Mouse (Mus musculus) midbrain, embryonic 16.5 days (tissue): ENCODE results near the gene Dgat2. TPM values are rescaled to one million over a fixed set of nuclear protein-coding genes. Genes with fewer than 3 reads are reported as not detected.

Source experiments
- ATAC-seq: fragments of 200-750 bp; cut with Nextera tagmentation; 2 replicates; pipeline ENCODE4 v1.8.0; 2017; ENCODE audit warnings: moderate TSS enrichment
- H3K27ac ChIP-seq: fragments of 300-500 bp; sonication (generic); 2 replicates; pipeline ENCODE4 v1.5.1; 2014; ENCODE audit warnings: mild to moderate bottlenecking, low read length, mixed read lengths
- H3K27me3 ChIP-seq: fragments of 300-500 bp; sonication (generic); 2 replicates; pipeline ENCODE4 v1.6.1; 2014; ENCODE audit warnings: low read depth, low read length, mixed read lengths; ENCODE audit not compliant: control insufficient read depth, insufficient read depth
- H3K36me3 ChIP-seq: fragments of 300-500 bp; sonication (generic); 2 replicates; pipeline ENCODE4 v1.6.1; 2014; ENCODE audit warnings: mild to moderate bottlenecking, low read length, moderate library complexity, mixed read lengths; ENCODE audit not compliant: control insufficient read depth, insufficient read depth
- H3K4me1 ChIP-seq: fragments of 300-500 bp; sonication (generic); 2 replicates; pipeline ENCODE4 v1.6.1; 2014; ENCODE audit warnings: mild to moderate bottlenecking, low read length, mixed read lengths; ENCODE audit not compliant: control insufficient read depth, insufficient read depth
- H3K4me2 ChIP-seq: fragments of 300-500 bp; sonication (generic); 2 replicates; pipeline ENCODE4 v1.6.1; 2014; ENCODE audit warnings: mild to moderate bottlenecking, low read length, mixed read lengths
- H3K4me3 ChIP-seq: fragments of 300-500 bp; sonication (generic); 2 replicates; pipeline ENCODE4 v1.5.1; 2014; ENCODE audit warnings: low read depth, mild to moderate bottlenecking, low read length, moderate library complexity, mixed read lengths
- H3K9ac ChIP-seq: fragments of 300-500 bp; sonication (generic); 2 replicates; pipeline ENCODE4 v1.6.1; 2014; ENCODE audit warnings: low read depth, low read length, mixed read lengths
- H3K9me3 ChIP-seq: fragments of 300-500 bp; sonication (generic); replicated peaks from 2 replicates; pipeline ENCODE4 v1.6.1; 2014; ENCODE audit warnings: mild to moderate bottlenecking, low read length, mixed read lengths; ENCODE audit not compliant: control insufficient read depth, poor library complexity, severe bottlenecking
- WGBS: fragments of 180-500 bp; shearing (Covaris S2); extraction: QIAGEN DNeasy Blood & Tissue Kit; methylation state at CpG from one replicate; pipeline ENCODE4 v1.1.7; 2014; 5-methylcytosine and 5-hydroxymethylcytosine counted together
- polyA plus RNA-seq: library from polyadenylated mRNA; unstranded; fragments of >200 nt; fragmentation: Nextera tagmentation; extraction: Ambion mirVana; gene quantifications from 2 replicates; pipeline ENCODE4 v1.2.1, GENCODE M21; 2015

The Dgat2 gene
- polyA plus RNA-seq, 1 experiment from 2014 or later, result 24.0 TPM

GRCm38 (mm10) chr7:99171730-99172463 lies 10.6 kb downstream of the Dgat2 start:
- H3K9ac ChIP-seq, result no peak overlapping the region
- H3K4me1 ChIP-seq, result no peaks in the 10 kb centered on the region
- no peaks in the 10 kb centered on the region for H3K36me3 ChIP-seq
- no peak for ATAC-seq
- no peaks in the 10 kb centered on the region for H3K9me3 ChIP-seq
- 76% methylated on average over 10 of the region's 10 CpGs for WGBS
- H3K4me2 ChIP-seq, result no peak overlapping the region
- H3K27me3 ChIP-seq, result no peaks in the 10 kb centered on the region
- no peak overlapping the region for H3K4me3 ChIP-seq
- H3K27ac ChIP-seq, result no peak overlapping the region

GRCm38 (mm10) chr7:99170519-99170918 lies 12.0 kb downstream of the Dgat2 start:
- Histone ChIP-seq H3K27ac (no peak overlapping the region), H3K9ac (no peak overlapping the region), H3K4me2 (no peak overlapping the region), H3K9me3 (no peaks in the 10 kb centered on the region), H3K27me3 (no peaks in the 10 kb centered on the region), H3K4me1 (no peaks in the 10 kb centered on the region), H3K36me3 (no peaks in the 10 kb centered on the region), H3K4me3 (no peak overlapping the region)
- no peak for ATAC-seq
- 94% methylated on average over 6 of the region's 6 CpGs for WGBS

DNA sequence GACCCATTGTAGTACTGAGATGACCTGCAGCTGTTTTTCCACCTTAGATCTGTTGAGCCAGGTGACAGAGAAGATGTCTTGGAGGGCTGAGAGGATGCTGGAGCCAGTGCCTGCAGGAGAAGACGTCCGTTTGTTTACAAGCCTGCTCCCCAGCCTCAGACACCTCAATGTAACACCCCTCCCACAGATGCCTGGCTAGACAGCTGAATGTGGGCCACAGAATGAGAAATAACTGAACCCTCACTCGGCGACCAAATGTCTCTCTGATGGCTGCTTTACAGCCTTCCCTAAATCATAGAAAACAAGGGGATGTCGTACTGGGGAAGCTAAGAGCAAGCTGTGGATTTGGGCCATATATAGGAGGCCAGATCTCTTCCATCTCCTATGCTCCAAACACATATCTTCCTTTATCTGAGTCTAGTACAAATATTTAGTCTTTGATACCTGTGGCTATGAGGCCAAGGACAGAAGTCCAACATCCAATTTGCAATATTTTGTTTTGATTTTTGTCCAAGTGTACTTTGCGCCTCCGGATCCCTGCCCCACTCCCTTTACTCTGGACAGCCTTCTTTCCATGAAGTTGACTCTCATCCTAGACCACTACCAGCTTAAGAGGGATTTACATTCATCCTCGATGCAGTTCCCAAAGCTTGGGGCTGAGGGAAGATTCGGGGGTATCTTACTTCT lies 12.7 kb downstream of the Dgat2 start:
- no peak overlapping the region for H3K9ac ChIP-seq
- H3K4me3 ChIP-seq, result no peak overlapping the region
- no peaks in the 10 kb centered on the region for H3K36me3 ChIP-seq
- H3K4me1 ChIP-seq, result no peaks in the 10 kb centered on the region
- 90% methylated on average over 9 of the region's 9 CpGs for WGBS
- H3K9me3 ChIP-seq, result no peaks in the 10 kb centered on the region
- no peaks in the 10 kb centered on the region for H3K27me3 ChIP-seq
- no peak overlapping the region for H3K27ac ChIP-seq
- H3K4me2 ChIP-seq, result no peak overlapping the region
- ATAC-seq, result no peak

GRCm38 (mm10) chr7:99168756-99169155 lies 13.8 kb downstream of the Dgat2 start:
- H3K36me3 ChIP-seq, result no peaks in the 10 kb centered on the region
- no peak overlapping the region for H3K27ac ChIP-seq
- no peaks in the 10 kb centered on the region for H3K9me3 ChIP-seq
- no peaks in the 10 kb centered on the region for H3K4me1 ChIP-seq
- no peak overlapping the region for H3K4me2 ChIP-seq
- ATAC-seq, result no peak
- 85% methylated on average over 6 of the region's 6 CpGs for WGBS
- H3K4me3 ChIP-seq, result no peak overlapping the region
- no peaks in the 10 kb centered on the region for H3K27me3 ChIP-seq
- H3K9ac ChIP-seq, result no peak overlapping the region

DNA sequence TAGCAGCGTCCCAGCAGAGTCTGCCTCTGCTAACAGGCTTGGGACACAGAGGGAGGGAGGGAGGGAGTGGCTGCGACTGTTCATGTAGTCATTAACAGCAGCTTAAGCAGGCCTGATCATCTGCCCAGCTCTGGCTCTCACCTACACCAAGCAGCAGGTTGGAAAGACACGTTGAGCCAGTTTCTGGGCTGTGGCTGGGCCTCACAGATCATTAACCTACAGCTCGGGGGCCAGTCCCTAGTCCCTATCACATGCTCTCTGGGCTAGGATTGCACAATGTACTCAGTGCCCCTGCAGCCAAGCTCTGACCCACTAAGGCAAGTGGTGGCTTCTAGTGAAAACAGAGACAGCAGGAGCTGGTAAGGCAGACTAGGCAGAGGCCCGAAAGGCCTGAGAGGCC lies 14.6 kb downstream of the Dgat2 start:
- Histone ChIP-seq H3K4me1 (no peaks in the 10 kb centered on the region), H3K9ac (no peak overlapping the region), H3K36me3 (no peaks in the 10 kb centered on the region), H3K27me3 (no peaks in the 10 kb centered on the region), H3K4me2 (no peak overlapping the region), H3K9me3 (no peaks in the 10 kb centered on the region), H3K27ac (no peak overlapping the region), H3K4me3 (no peak overlapping the region)
- WGBS, result 61% methylated on average over 5 of the region's 5 CpGs
- no peak for ATAC-seq

GRCm38 (mm10) chr7:99166159-99166558 lies 16.4 kb downstream of the Dgat2 start:
- H3K36me3 ChIP-seq, result no peaks in the 10 kb centered on the region
- no peaks in the 10 kb centered on the region for H3K9me3 ChIP-seq
- H3K4me2 ChIP-seq, result no peak overlapping the region
- no peaks in the 10 kb centered on the region for H3K27me3 ChIP-seq
- no peak overlapping the region for H3K27ac ChIP-seq
- H3K4me1 ChIP-seq, result no peaks in the 10 kb centered on the region
- no peak for ATAC-seq
- no peak overlapping the region for H3K4me3 ChIP-seq
- no peak overlapping the region for H3K9ac ChIP-seq
- WGBS, result 91% methylated on average over 8 of the region's 8 CpGs

DNA sequence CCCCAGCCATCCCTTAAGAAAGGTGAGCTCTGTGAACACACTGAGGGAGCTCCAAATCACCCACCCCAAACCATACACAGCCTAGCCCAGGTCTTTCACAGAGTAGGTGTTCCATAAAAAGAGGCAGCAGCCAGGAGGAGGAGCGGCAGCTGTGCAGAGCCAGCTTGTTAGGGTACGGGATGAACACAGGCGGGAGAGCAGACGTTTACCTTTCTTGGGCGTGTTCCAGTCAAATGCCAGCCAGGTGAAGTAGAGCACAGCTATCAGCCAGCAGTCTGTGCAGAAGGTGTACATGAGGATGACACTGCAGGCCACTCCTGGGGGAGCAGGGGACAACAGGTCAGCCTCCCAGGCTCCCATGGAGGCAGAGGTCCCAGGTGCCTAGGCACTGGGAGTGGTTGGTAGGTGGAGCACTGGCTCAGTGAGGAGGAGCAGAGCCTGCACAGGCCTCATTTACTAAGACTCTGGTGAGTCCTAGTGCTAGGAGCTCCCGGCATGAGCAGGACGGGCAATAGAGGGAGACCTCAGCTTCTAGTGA lies 17.6 kb downstream of the Dgat2 start:
- no peak overlapping the region for H3K4me3 ChIP-seq
- no peak overlapping the region for H3K4me2 ChIP-seq
- WGBS, result 97% methylated on average over 7 of the region's 7 CpGs
- no peaks in the 10 kb centered on the region for H3K4me1 ChIP-seq
- no peaks in the 10 kb centered on the region for H3K27me3 ChIP-seq
- no peak for ATAC-seq
- no peak overlapping the region for H3K9ac ChIP-seq
- no peak overlapping the region for H3K27ac ChIP-seq
- H3K36me3 ChIP-seq, result no peaks in the 10 kb centered on the region
- no peaks in the 10 kb centered on the region for H3K9me3 ChIP-seq

GRCm38 (mm10) chr7:99162462-99162861 lies 20.1 kb downstream of the Dgat2 start:
- ATAC-seq, result no peak
- H3K9me3 ChIP-seq, result no peaks in the 10 kb centered on the region
- no peaks in the 10 kb centered on the region for H3K36me3 ChIP-seq
- H3K4me3 ChIP-seq, result no peak overlapping the region
- no peaks in the 10 kb centered on the region for H3K4me1 ChIP-seq
- no peaks in the 10 kb centered on the region for H3K27me3 ChIP-seq
- 92% methylated on average over 7 of the region's 7 CpGs for WGBS
- no peak overlapping the region for H3K9ac ChIP-seq
- H3K4me2 ChIP-seq, result no peak overlapping the region
- no peak overlapping the region for H3K27ac ChIP-seq

GRCm38 (mm10) chr7:99161961-99162360 lies 20.6 kb downstream of the Dgat2 start:
- ATAC-seq, result no peak
- WGBS, result 87% methylated on average over 11 of the region's 11 CpGs
- H3K36me3 ChIP-seq, result no peaks in the 10 kb centered on the region
- H3K9ac ChIP-seq, result no peak overlapping the region
- no peak overlapping the region for H3K4me3 ChIP-seq
- no peaks in the 10 kb centered on the region for H3K27me3 ChIP-seq
- H3K4me1 ChIP-seq, result no peaks in the 10 kb centered on the region
- no peaks in the 10 kb centered on the region for H3K9me3 ChIP-seq
- no peak overlapping the region for H3K27ac ChIP-seq
- H3K4me2 ChIP-seq, result no peak overlapping the region
